Mouse (Mus musculus) forebrain, embryonic 11.5 days (tissue): ENCODE measurements around the gene Olfr374. TPM values are rescaled to one million over a fixed set of nuclear protein-coding genes. Genes with fewer than 3 reads are reported as not detected.
"Not testable (repeated sequence)": the region's sequence is repeated elsewhere in the genome, so short reads cannot be mapped to it uniquely, and the experiment has no call there.

Source experiments
- ATAC-seq: fragments of 200-750 bp; cut with Nextera tagmentation; replicated peaks from 2 replicates; pipeline ENCODE4 v1.8.0; 2017; ENCODE audit warnings: moderate TSS enrichment; ENCODE audit not compliant: low FRiP score
- DNase-seq: peaks from one replicate; pipeline ENCODE4 v3.0.0-alpha.2; 2017; ENCODE audit warnings: low spot score
- H3K27ac ChIP-seq: fragments of 300-500 bp; sonication (generic); 2 replicates; pipeline ENCODE4 v1.5.1; 2014; ENCODE audit warnings: low read depth, low read length
- H3K27me3 ChIP-seq: fragments of 300-500 bp; sonication (generic); 2 replicates; pipeline ENCODE4 v1.6.1; 2014; ENCODE audit warnings: mild to moderate bottlenecking, low read length, mixed read lengths; ENCODE audit not compliant: control insufficient read depth, insufficient read depth
- H3K36me3 ChIP-seq: fragments of 300-500 bp; sonication (generic); 2 replicates; pipeline ENCODE4 v1.6.1; 2014; ENCODE audit warnings: mild to moderate bottlenecking, low read length, moderate library complexity, mixed read lengths; ENCODE audit not compliant: control insufficient read depth, insufficient read depth
- H3K4me1 ChIP-seq: fragments of 300-500 bp; sonication (generic); replicated peaks from 2 replicates; pipeline ENCODE4 v1.6.1; 2014; ENCODE audit warnings: low read length, mixed read lengths; ENCODE audit not compliant: control insufficient read depth, insufficient read depth
- H3K4me2 ChIP-seq: fragments of 300-500 bp; sonication (generic); 2 replicates; pipeline ENCODE4 v1.6.1; 2014; ENCODE audit warnings: low read depth, mild to moderate bottlenecking, low read length, moderate library complexity, mixed read lengths; ENCODE audit not compliant: severe bottlenecking
- H3K4me3 ChIP-seq: fragments of 300-500 bp; sonication (generic); 2 replicates; pipeline ENCODE4 v1.5.1; 2014; ENCODE audit warnings: low read depth, low read length
- H3K9ac ChIP-seq: fragments of 300-500 bp; sonication (generic); 2 replicates; pipeline ENCODE4 v1.6.1; 2014; ENCODE audit warnings: low read length
- H3K9me3 ChIP-seq: fragments of 300-500 bp; sonication (generic); 2 replicates; pipeline ENCODE4 v1.6.1; 2016; ENCODE audit warnings: low read length, mixed read lengths; ENCODE audit not compliant: control insufficient read depth
- WGBS: fragments of 180-500 bp; shearing (Covaris S2); extraction: QIAGEN DNeasy Blood & Tissue Kit; methylation state at CpG from one replicate; pipeline ENCODE4 v1.1.7; 2014; 5-methylcytosine and 5-hydroxymethylcytosine counted together
- polyA plus RNA-seq: library from polyadenylated mRNA; unstranded; fragments of >200 nt; fragmentation: Nextera tagmentation; extraction: Ambion mirVana; gene quantifications from 2 replicates; pipeline ENCODE4 v1.2.1, GENCODE M21; 2014

The Olfr374 gene
- polyA plus RNA-seq, 1 experiment from 2014 or later, result not detected

GRCm38 (mm10) chr8:72110876-72111275 lies 4.0 kb downstream of the Olfr374 start:
- H3K4me2 ChIP-seq, result no peak overlapping the region
- DNase-seq (no peak), ATAC-seq (no peak)
- 77% methylated on average over 6 of the region's 6 CpGs for WGBS
- no peak overlapping the region for H3K9ac ChIP-seq
- H3K27me3 ChIP-seq, result no peaks in the 10 kb centered on the region
- H3K9me3 ChIP-seq, result no peaks in the 10 kb centered on the region
- H3K4me3 ChIP-seq, result no peak overlapping the region
- H3K27ac ChIP-seq, result no peak overlapping the region
- H3K4me1 ChIP-seq, result no peaks in the 10 kb centered on the region
- no peaks in the 10 kb centered on the region for H3K36me3 ChIP-seq

GRCm38 (mm10) chr8:72112486-72112885 lies 5.6 kb downstream of the Olfr374 start:
- no peaks in the 10 kb centered on the region for H3K4me1 ChIP-seq
- H3K4me3 ChIP-seq, result no peak overlapping the region
- H3K9ac ChIP-seq, result no peak overlapping the region
- H3K9me3 ChIP-seq, result no peaks in the 10 kb centered on the region
- no peak for DNase-seq
- H3K36me3 ChIP-seq, result no peaks in the 10 kb centered on the region
- no peak overlapping the region for H3K27ac ChIP-seq
- 75% methylated on average over 3 of the region's 3 CpGs for WGBS
- no peak for ATAC-seq
- H3K4me2 ChIP-seq, result no peak overlapping the region
- H3K27me3 ChIP-seq, result no peaks in the 10 kb centered on the region

- DNase-seq (no peak), ATAC-seq (no peak)
- Histone ChIP-seq H3K4me3 (no peak overlapping the region), H3K36me3 (no peaks in the 10 kb centered on the region), H3K27ac (no peak overlapping the region), H3K9ac (no peak overlapping the region), H3K4me2 (no peak overlapping the region), H3K9me3 (no peaks in the 10 kb centered on the region), H3K4me1 (no peaks in the 10 kb centered on the region), H3K27me3 (no peaks in the 10 kb centered on the region)
- 91% methylated on average over 2 of the region's 2 CpGs for WGBS
Measured at GRCm38 (mm10) chr8:72115202-72115601, 8.4 kb downstream of the Olfr374 start.

GRCm38 (mm10) chr8:72118616-72119015 lies 11.8 kb downstream of the Olfr374 start:
- Histone ChIP-seq H3K36me3 (no peaks in the 10 kb centered on the region), H3K4me1 (no peaks in the 10 kb centered on the region), H3K9me3 (no peaks in the 10 kb centered on the region), H3K9ac (no peak overlapping the region), H3K27ac (no peak overlapping the region), H3K27me3 (no peaks in the 10 kb centered on the region), H3K4me2 (no peak overlapping the region), H3K4me3 (no peak overlapping the region)
- ATAC-seq (no peak), DNase-seq (no peak)
- WGBS, result 57% methylated on average over 4 of the region's 4 CpGs

GRCm38 (mm10) chr8:72121486-72121885 lies 14.6 kb downstream of the Olfr374 start:
- not testable (repeated sequence) for H3K27ac ChIP-seq, ATAC-seq

GRCm38 (mm10) chr8:72121997-72122396 lies 15.2 kb downstream of the Olfr374 start:
- Histone ChIP-seq H3K4me2 (no peak overlapping the region), H3K9me3 (no peaks in the 10 kb centered on the region), H3K9ac (no peak overlapping the region), H3K27me3 (no peaks in the 10 kb centered on the region), H3K4me3 (no peak overlapping the region), H3K36me3 (no peaks in the 10 kb centered on the region), H3K4me1 (no peaks in the 10 kb centered on the region), H3K27ac (no peak overlapping the region)
- 69% methylated on average over 1 of the region's 1 CpGs for WGBS
- DNase-seq (no peak), ATAC-seq (no peak)

More at GRCm38 (mm10) chr8:72121486-72121885, 14.6 kb downstream of the Olfr374 start:
- H3K9ac ChIP-seq, H3K4me1 ChIP-seq, H3K27me3 ChIP-seq, H3K4me2 ChIP-seq, H3K36me3 ChIP-seq, H3K4me3 ChIP-seq, H3K9me3 ChIP-seq, DNase-seq: not testable (repeated sequence)
- 56% methylated on average over 3 of the region's 3 CpGs for WGBS

GRCm38 (mm10) chr8:72127834-72128233 lies 21.0 kb downstream of the Olfr374 start:
- no peak overlapping the region for H3K4me2 ChIP-seq
- H3K4me1 ChIP-seq, result no peaks in the 10 kb centered on the region
- H3K9ac ChIP-seq, result no peak overlapping the region
- no peak overlapping the region for H3K4me3 ChIP-seq
- no peak for DNase-seq
- no peak overlapping the region for H3K27ac ChIP-seq
- WGBS, result 77% methylated on average over 1 of the region's 1 CpGs
- no peak for ATAC-seq
- H3K36me3 ChIP-seq, result no peaks in the 10 kb centered on the region
- H3K9me3 ChIP-seq, result no peaks in the 10 kb centered on the region
- H3K27me3 ChIP-seq, result no peaks in the 10 kb centered on the region

- H3K4me2 ChIP-seq, result no peak overlapping the region
- ATAC-seq (no peak), DNase-seq (no peak)
- WGBS, result 91% methylated on average over 2 of the region's 2 CpGs
- no peaks in the 10 kb centered on the region for H3K36me3 ChIP-seq
- no peaks in the 10 kb centered on the region for H3K27me3 ChIP-seq
- H3K4me1 ChIP-seq, result no peaks in the 10 kb centered on the region
- H3K9me3 ChIP-seq, result no peaks in the 10 kb centered on the region
- H3K9ac ChIP-seq, result no peak overlapping the region
- H3K27ac ChIP-seq, result no peak overlapping the region
- no peak overlapping the region for H3K4me3 ChIP-seq
Measured at GRCm38 (mm10) chr8:72131251-72131650, 24.4 kb downstream of the Olfr374 start.

GRCm38 (mm10) chr8:72131901-72132300 lies 25.1 kb downstream of the Olfr374 start:
- DNase-seq, result no peak
- Histone ChIP-seq H3K4me2 (no peak overlapping the region), H3K4me3 (no peak overlapping the region), H3K27me3 (no peaks in the 10 kb centered on the region), H3K9me3 (no peaks in the 10 kb centered on the region), H3K27ac (no peak overlapping the region), H3K4me1 (peaks cover 3% of the 10 kb centered on the region; the same call in 1 of the 2 replicates), H3K36me3 (no peaks in the 10 kb centered on the region), H3K9ac (no peak overlapping the region)
- ATAC-seq, result no peak
- WGBS, result 81% methylated on average over 2 of the region's 2 CpGs
